Mouse (Mus musculus) limb, embryonic 11.5 days (tissue): Measurements from ENCODE around the gene Noxred1. TPM values are rescaled to one million over a fixed set of nuclear protein-coding genes. Genes with fewer than 3 reads are reported as not detected.
"Not testable (repeated sequence)": the region's sequence is repeated elsewhere in the genome, so short reads cannot be mapped to it uniquely, and the experiment has no call there.

Experiments
- ATAC-seq: fragments of 200-750 bp; cut with Nextera tagmentation; 2 replicates; pipeline ENCODE4 v1.8.0; 2017; ENCODE audit warnings: low read depth; ENCODE audit not compliant: insufficient number of reproducible peaks, low FRiP score, low TSS enrichment
- DNase-seq: peaks from one replicate; pipeline ENCODE4 v3.0.0-alpha.2; 2015; ENCODE audit warnings: low spot score
- H3K27ac ChIP-seq: fragments of 300-500 bp; sonication (generic); replicated peaks from 2 replicates; pipeline ENCODE4 v1.5.1; 2014; ENCODE audit warnings: low read depth, mild to moderate bottlenecking, low read length
- H3K27me3 ChIP-seq: fragments of 300-500 bp; sonication (generic); 2 replicates; pipeline ENCODE4 v1.6.1; 2014; ENCODE audit warnings: mild to moderate bottlenecking, low read length, mixed read lengths; ENCODE audit not compliant: control insufficient read depth, insufficient read depth
- H3K36me3 ChIP-seq: fragments of 300-500 bp; sonication (generic); 2 replicates; pipeline ENCODE4 v1.6.1; 2014; ENCODE audit warnings: mild to moderate bottlenecking, low read length, moderate library complexity, mixed read lengths; ENCODE audit not compliant: control insufficient read depth, insufficient read depth
- H3K4me1 ChIP-seq: fragments of 300-500 bp; sonication (generic); 2 replicates; pipeline ENCODE4 v1.6.1; 2014; ENCODE audit warnings: low read length, mixed read lengths; ENCODE audit not compliant: control insufficient read depth, insufficient read depth
- H3K4me2 ChIP-seq: fragments of 300-500 bp; sonication (generic); 2 replicates; pipeline ENCODE4 v1.6.1; 2014; ENCODE audit warnings: low read depth, mild to moderate bottlenecking, moderate library complexity; ENCODE audit not compliant: severe bottlenecking
- H3K4me3 ChIP-seq: fragments of 300-500 bp; sonication (generic); 2 replicates; pipeline ENCODE4 v1.5.1; 2014; ENCODE audit warnings: low read depth, low read length
- H3K9ac ChIP-seq: fragments of 300-500 bp; sonication (generic); 2 replicates; pipeline ENCODE4 v1.6.1; 2014; ENCODE audit warnings: mild to moderate bottlenecking, low read length
- H3K9me3 ChIP-seq: fragments of 300-500 bp; sonication (generic); 2 replicates; pipeline ENCODE4 v1.6.1; 2016; ENCODE audit warnings: low read length; ENCODE audit not compliant: control insufficient read depth
- WGBS: fragments of 180-500 bp; shearing (Covaris S2); extraction: QIAGEN DNeasy Blood & Tissue Kit; methylation state at CpG from one replicate; pipeline ENCODE4 v1.1.7; 2014; 5-methylcytosine and 5-hydroxymethylcytosine counted together
- polyA plus RNA-seq: library from polyadenylated mRNA; unstranded; fragments of >200 nt; fragmentation: Nextera tagmentation; extraction: Ambion mirVana; gene quantifications from 2 replicates; pipeline ENCODE4 v1.2.1, GENCODE M21; 2014

Noxred1 gene
- polyA plus RNA-seq, 1 experiment from 2014 or later, result 0.71 TPM

GRCm38 (mm10) chr12:87277251-87277650, 38.7 kb upstream of the Noxred1 start:
- 85% methylated on average over 4 of the region's 4 CpGs for WGBS
- not testable (repeated sequence) for H3K27me3 ChIP-seq, H3K9ac ChIP-seq, ATAC-seq, H3K9me3 ChIP-seq, H3K27ac ChIP-seq, DNase-seq, H3K4me2 ChIP-seq, H3K4me3 ChIP-seq, H3K4me1 ChIP-seq
- peaks cover 17% of the 10 kb centered on the region for H3K36me3 ChIP-seq

GRCm38 (mm10) chr12:87274853-87275831, 36.6 kb upstream of the Noxred1 start:
- Histone ChIP-seq H3K4me2 (no peak overlapping the region), H3K27me3 (no peaks in the 10 kb centered on the region), H3K36me3 (peaks cover 21% of the 10 kb centered on the region), H3K4me1 (no peaks in the 10 kb centered on the region), H3K4me3 (no peak overlapping the region), H3K27ac (no peak overlapping the region), H3K9ac (no peak overlapping the region), H3K9me3 (no peaks in the 10 kb centered on the region)
- WGBS, result 87% methylated on average over 9 of the region's 9 CpGs
- DNase-seq (no peak), ATAC-seq (no peak)

GRCm38 (mm10) chr12:87267682-87268081, 29.1 kb upstream of the Noxred1 start:
- WGBS, result 34% methylated on average over 4 of the region's 4 CpGs
- Histone ChIP-seq H3K27me3 (no peaks in the 10 kb centered on the region), H3K9ac (peak overlapping the region; percentile 82), H3K36me3 (peaks cover 15% of the 10 kb centered on the region), H3K27ac (no peak overlapping the region), H3K9me3 (no peaks in the 10 kb centered on the region), H3K4me3 (peak overlapping the region; percentile 63), H3K4me2 (peak overlapping the region; percentile 53), H3K4me1 (peaks cover 6% of the 10 kb centered on the region)
- DNase-seq (peak; percentile 43), ATAC-seq (no peak)

DNA sequence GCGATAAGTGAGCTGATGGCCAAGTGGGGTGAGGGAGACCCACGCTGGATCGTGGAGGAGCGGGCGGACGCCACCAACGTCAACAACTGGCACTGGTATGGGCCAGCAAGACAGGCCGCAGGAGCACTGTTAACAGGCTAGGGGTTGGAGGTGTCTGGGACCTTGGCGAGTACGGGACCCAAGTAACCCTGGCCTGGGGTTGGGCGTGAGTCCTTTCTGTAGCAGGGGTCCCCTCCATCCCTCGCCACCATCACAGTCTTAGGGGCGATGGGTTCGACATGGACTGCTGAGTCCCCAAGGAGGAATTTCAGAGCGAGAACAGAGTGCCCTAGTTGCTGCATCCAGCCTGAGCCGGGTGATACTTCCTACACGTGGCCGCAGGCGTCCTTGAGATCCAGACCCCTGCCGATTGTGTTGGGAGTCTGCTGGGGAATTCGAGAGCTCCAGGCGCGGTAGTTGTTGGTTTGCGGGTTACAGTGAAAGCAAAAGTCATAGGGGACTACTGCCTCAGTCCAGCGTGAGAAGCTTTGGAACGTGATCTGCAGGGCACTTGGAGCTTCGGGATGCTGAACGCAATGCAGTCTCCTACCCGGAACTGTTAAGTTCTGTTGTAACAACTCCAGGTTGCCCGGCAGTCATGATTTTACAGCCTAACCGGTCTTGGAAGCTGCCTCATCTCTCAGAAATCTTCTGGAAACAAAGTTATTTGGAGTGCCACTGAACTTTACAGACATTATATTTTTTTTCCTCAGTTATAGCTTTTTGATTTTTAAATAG, 28.5 kb upstream of the Noxred1 start:
- peak overlapping the region; percentile 82 for H3K9ac ChIP-seq
- no peaks in the 10 kb centered on the region for H3K9me3 ChIP-seq
- H3K36me3 ChIP-seq, result peaks cover 19% of the 10 kb centered on the region
- DNase-seq (peak; percentile 61), ATAC-seq (peak; percentile 71)
- H3K27ac ChIP-seq, result peak overlapping the region; percentile 60
- no peaks in the 10 kb centered on the region for H3K27me3 ChIP-seq
- peaks cover 6% of the 10 kb centered on the region for H3K4me1 ChIP-seq
- H3K4me3 ChIP-seq, result peak overlapping the region; percentile 63
- peak overlapping the region; percentile 53 for H3K4me2 ChIP-seq
- under 1% methylated on average over 31 of the region's 31 CpGs for WGBS

- Histone ChIP-seq H3K4me1 (peaks cover 6% of the 10 kb centered on the region), H3K27ac (peak within 1 kb of the TSS; percentile 60), H3K27me3 (no peaks in the 10 kb centered on the region), H3K4me3 (peak within 1 kb of the TSS; percentile 63), H3K9me3 (no peaks in the 10 kb centered on the region), H3K36me3 (peaks cover 26% of the 10 kb centered on the region), H3K4me2 (peak within 1 kb of the TSS; percentile 76), H3K9ac (peak within 1 kb of the TSS; percentile 82)
- ATAC-seq, result peak; percentile 96
- DNase-seq, result peak; percentile 87
- WGBS, result under 1% methylated on average over 31 of the region's 31 CpGs
These were observed 27.7 kb upstream of the Noxred1 start, which contains the start of the genes Vipas39 and Ahsa1 for GRCm38 (mm10) chr12:87266108-87266826. TSS of gene Vipas39 (minus strand) at chr12:87266256. TSS of gene Ahsa1 (plus strand) at chr12:87266479.

GRCm38 (mm10) chr12:87265444-87265843, 26.9 kb upstream of the Noxred1 start:
- no peak for DNase-seq
- H3K27ac ChIP-seq, result no peak overlapping the region
- H3K36me3 ChIP-seq, result peaks cover 22% of the 10 kb centered on the region
- H3K4me1 ChIP-seq, result peaks cover 6% of the 10 kb centered on the region
- peak overlapping the region; percentile 63 for H3K4me3 ChIP-seq
- no peaks in the 10 kb centered on the region for H3K9me3 ChIP-seq
- H3K27me3 ChIP-seq, result no peaks in the 10 kb centered on the region
- peak overlapping the region; percentile 76 for H3K4me2 ChIP-seq
- H3K9ac ChIP-seq, result peak overlapping the region; percentile 79
- ATAC-seq, result no peak
- 27% methylated on average over 11 of the region's 11 CpGs for WGBS

- ATAC-seq (no peak), DNase-seq (no peak)
- Histone ChIP-seq H3K36me3 (peaks cover 22% of the 10 kb centered on the region), H3K9me3 (no peaks in the 10 kb centered on the region), H3K9ac (no peak overlapping the region), H3K27ac (no peak overlapping the region), H3K27me3 (no peaks in the 10 kb centered on the region), H3K4me1 (no peaks in the 10 kb centered on the region), H3K4me3 (no peak overlapping the region), H3K4me2 (no peak overlapping the region)
- 96% methylated on average over 8 of the region's 8 CpGs for WGBS
These were observed 22.0 kb upstream of the Noxred1 start for GRCm38 (mm10) chr12:87260562-87260961.

DNA sequence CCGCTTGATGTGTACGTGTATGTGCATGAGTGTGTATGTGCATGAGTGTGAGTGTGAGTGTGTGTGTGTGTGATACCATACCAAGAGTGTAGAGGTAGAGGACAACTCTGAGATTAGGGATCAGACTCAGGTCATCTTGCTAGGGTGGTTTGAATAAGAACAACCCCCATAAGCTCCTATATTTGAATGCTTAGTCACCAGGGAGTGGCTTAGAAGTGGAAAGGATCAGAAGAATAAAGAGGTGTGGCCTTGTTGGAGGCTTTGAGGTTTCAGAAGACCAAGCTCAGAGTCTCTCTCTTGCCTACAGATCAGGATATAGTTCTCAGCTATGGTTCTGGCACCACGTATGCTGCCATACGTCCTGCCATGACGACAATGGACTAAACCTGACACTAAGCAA, 18.1 kb upstream of the Noxred1 start:
- 95% methylated on average over 5 of the region's 5 CpGs for WGBS
- ATAC-seq (no peak), DNase-seq (no peak)
- H3K4me3 ChIP-seq, result no peak overlapping the region
- H3K4me1 ChIP-seq, result no peaks in the 10 kb centered on the region
- no peak overlapping the region for H3K4me2 ChIP-seq
- no peaks in the 10 kb centered on the region for H3K27me3 ChIP-seq
- no peak overlapping the region for H3K9ac ChIP-seq
- no peak overlapping the region for H3K27ac ChIP-seq
- no peaks in the 10 kb centered on the region for H3K9me3 ChIP-seq
- H3K36me3 ChIP-seq, result peaks cover 20% of the 10 kb centered on the region
